Mouse (Mus musculus) embryonic fibroblast, embryonic 13.5 days (primary cell): ENCODE measurements at regions not wholly inside any gene's neighbourhood (a gene's known extent, or its start where the extent isn't known, plus 50 kb on each side); places are given as distances from the start of the nearest gene placed in this dataset.

Source experiments
- H3K27ac ChIP-seq: 2 replicates; pipeline ENCODE4 v1.5.1; 2012; ENCODE audit warnings: low read length, control low read depth, inconsistent platforms; ENCODE audit not compliant: insufficient read depth
- H3K4me1 ChIP-seq: 2 replicates; pipeline ENCODE4 v1.6.1; 2011; ENCODE audit warnings: low read length; ENCODE audit not compliant: control insufficient read depth, insufficient read depth
- H3K4me3 ChIP-seq: 2 replicates; pipeline ENCODE4 v1.5.1; 2011; ENCODE audit warnings: mild to moderate bottlenecking, control low read depth, low read length; ENCODE audit not compliant: insufficient read depth
- CTCF ChIP-seq: IDR thresholded peaks from 2 replicates; pipeline ENCODE4 v1.5.1; 2011; ENCODE audit warnings: mild to moderate bottlenecking, control low read depth, low read length, moderate library complexity, borderline replicate concordance; ENCODE audit not compliant: insufficient read depth
- POLR2A ChIP-seq: IDR thresholded peaks from 2 replicates; pipeline ENCODE4 v1.6.1; 2011; ENCODE audit warnings: low read depth, mild to moderate bottlenecking, control low read depth, low read length, moderate library complexity

DNA sequence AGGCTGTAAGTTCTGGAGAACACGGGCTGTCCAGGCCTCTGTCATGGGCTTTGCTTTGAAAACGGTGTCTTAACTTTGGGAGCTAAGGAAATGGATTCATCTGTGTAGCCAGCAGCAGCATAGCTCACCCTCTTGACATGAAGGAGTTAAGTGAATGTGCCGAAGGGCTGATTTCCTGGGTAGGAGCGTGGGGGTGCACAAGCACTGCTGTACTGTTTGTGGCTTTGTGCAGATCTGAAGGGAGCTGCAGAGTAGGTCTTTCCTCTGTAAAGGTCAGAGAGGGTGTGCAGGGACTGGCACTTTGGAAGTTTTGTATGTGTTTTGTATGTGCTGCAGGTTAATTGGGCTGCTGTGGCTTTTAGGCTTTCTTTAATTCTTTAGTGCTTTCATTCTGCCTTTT, 102.6 kb upstream of the Rxylt1 start:
- no peaks in the 10 kb centered on the region for H3K4me1 ChIP-seq
- no peak overlapping the region for H3K4me3 ChIP-seq
- no peak overlapping the region for H3K27ac ChIP-seq
- no peak for TF ChIP-seq CTCF
- no peak for TF ChIP-seq POLR2A

DNA sequence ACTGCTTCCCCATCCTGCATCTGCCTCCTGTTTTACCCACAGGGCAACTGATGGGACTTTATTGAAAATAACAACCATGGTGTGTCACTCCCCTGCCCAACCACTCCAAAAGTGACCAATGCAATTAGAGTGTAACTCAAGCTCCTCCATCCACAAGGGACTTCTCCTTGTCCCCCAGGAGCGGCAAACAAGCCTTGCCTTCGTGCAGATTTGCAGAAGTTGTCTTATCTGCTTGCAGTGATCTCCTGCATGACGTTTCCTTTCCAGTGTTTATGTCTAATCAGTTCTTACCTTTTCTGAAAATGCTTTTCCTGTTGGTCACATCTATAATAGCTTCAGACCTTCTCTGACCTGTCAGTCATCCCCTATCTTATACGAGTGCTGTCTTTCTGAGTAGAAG, 100.5 kb upstream of the Rxylt1 start:
- TF ChIP-seq POLR2A: no peak
- Histone ChIP-seq H3K4me3 (no peak overlapping the region), H3K27ac (no peak overlapping the region), H3K4me1 (no peaks in the 10 kb centered on the region)

DNA sequence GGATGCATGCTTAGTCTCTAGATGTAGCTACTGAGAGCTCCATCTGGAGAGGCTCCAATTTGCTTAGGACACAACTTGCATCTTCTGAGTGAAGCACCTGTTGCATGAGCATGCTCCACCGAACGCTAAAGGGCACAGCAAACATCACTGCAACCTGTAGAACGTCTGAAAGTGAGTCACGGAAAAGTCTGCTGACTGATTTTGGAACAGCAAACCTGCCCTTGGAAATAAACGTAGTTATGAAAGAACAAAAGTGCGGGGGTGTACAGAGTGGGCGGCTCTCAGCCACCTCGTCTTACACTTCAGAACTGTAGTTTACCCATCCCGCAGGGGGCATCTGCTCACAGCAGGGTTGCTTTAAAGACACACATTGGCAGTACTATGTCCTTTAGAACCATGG, 97.0 kb upstream of the Rxylt1 start:
- Histone ChIP-seq H3K27ac (no peak overlapping the region), H3K4me3 (no peak overlapping the region), H3K4me1 (no peaks in the 10 kb centered on the region)
- no peak for TF ChIP-seq POLR2A
- TF ChIP-seq CTCF: no peak

DNA sequence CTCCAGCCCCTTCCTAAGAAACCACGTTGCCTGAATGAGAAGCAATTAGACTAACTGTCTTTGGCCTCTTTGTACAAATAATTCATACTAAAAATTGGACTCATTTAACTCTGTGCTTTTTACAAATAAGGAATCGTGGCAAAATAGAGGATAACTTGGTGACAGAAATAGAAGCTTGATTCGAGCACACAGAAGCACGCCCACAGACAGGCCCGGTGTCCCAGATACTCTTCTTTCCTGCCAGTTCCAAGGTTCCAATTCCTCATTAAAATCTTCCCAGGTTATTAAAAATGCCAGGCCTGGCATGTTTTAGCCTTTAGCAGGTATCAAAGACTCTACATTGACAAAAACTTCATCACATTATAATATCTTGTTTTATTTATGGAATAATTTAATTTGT, 96.2 kb upstream of the Rxylt1 start:
- no peak overlapping the region for H3K4me3 ChIP-seq
- no peak overlapping the region for H3K27ac ChIP-seq
- H3K4me1 ChIP-seq: no peaks in the 10 kb centered on the region
- TF ChIP-seq CTCF (no peak), POLR2A (no peak)

DNA sequence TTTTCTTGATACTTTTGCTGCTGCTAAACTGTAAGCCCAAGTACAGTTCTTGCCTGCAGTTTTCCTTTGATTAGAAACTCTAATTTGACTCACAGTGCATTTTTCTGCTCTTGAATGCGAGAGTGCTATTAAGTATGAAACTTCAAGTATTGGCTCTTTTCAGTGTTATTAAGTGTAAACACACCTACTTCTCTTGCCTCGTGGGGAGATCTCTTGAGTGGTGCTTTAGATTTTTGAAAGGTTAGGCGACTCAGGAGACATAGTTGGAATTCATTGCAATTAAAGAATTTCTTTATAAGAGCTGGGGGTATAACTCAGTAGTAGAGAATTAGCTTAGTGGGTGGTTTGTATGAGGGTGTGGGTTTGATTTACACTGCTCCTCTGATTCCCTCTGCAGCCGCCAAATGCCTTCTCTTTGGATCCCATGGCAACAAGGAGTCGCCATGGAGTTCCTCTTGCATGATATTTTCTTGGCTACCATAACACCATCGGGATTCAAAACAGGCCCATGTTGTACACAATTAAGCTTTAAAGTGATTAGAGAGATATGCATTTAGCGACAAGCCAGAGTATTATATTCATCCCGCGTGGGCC, 88.1 kb upstream of the Rxylt1 start:
- no peak overlapping the region for H3K4me3 ChIP-seq
- TF ChIP-seq CTCF (no peak), POLR2A (no peak)
- no peak overlapping the region for H3K27ac ChIP-seq
- no peaks in the 10 kb centered on the region for H3K4me1 ChIP-seq

DNA sequence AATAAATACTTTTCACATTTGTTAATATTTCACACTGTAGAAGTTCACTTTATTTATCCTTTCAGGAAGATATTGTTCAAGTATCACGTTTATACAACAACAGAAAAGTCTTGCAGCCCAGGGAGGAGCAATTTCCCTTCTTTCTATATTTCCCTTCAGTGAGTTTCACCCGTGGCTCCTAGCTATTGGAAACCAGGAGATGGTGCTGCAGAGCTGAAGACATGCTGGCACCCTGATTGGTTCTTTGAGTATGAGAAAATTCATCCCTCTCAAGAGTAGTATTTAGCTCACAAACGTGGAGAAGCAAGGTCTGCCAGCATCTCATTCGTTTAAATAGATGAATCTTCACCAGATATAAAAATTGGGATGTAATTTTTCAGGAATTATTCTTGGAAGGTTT, 85.9 kb upstream of the Rxylt1 start:
- Histone ChIP-seq H3K4me1 (no peaks in the 10 kb centered on the region), H3K4me3 (no peak overlapping the region), H3K27ac (no peak overlapping the region)
- TF ChIP-seq CTCF (peak; percentile 17; the same call in 1 of the 2 replicates), POLR2A (no peak)

DNA sequence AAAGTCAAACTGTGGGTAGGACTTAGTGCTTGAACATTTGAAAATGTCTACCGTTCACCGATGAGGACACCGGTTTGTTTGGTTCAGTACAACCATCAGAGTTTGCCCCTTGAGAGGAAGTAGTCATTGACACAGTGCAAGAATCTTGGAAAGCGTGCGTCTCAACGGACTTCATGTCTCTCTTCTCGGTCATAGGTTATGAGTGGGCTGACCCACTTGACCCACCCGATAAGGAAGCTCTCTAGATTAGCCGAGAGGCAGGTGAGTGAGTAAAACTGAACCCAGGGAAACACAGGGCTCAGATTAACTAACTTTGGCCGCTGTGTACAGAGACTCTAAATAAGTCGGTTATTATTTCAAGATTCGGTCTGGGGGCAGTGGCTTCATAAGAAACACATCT, 51.9 kb upstream of the Rxylt1 start:
- Histone ChIP-seq H3K27ac (no peak overlapping the region), H3K4me1 (no peaks in the 10 kb centered on the region), H3K4me3 (no peak overlapping the region)
- TF ChIP-seq POLR2A (no peak), CTCF (no peak)

DNA sequence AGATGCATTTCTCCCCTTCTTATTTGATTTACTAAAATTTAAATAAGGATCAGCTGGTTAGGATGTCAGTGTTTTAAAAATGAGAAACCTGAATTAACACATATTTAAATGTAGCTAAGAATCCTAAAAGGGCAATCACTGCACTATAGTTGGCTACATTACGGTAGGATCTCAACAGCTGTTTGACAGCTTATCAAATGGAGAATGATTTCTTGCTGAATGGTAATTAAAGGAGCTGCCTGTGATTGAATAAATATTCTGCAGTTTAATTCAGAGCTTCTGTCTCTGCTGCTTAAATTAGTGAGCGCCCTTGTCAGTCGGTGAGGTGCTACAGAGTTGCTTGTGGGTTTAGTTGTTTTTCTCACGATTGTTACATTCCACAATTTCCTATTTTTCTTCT, 51.4 kb upstream of the Rxylt1 start:
- no peak overlapping the region for H3K4me3 ChIP-seq
- TF ChIP-seq CTCF (no peak), POLR2A (no peak)
- no peaks in the 10 kb centered on the region for H3K4me1 ChIP-seq
- H3K27ac ChIP-seq: no peak overlapping the region
